Mouse (Mus musculus) thymus, postnatal 0 days (tissue): Measurements from ENCODE around the gene Zfp775. TPM values are rescaled to one million over a fixed set of nuclear protein-coding genes. Genes with fewer than 3 reads are reported as not detected.
A peak's percentile ranks its signal among the peaks of the same experiment; 100 is the strongest.

ENCODE experiments used
- DNase-seq: peaks from one replicate; pipeline ENCODE4 v3.0.0-alpha.2; 2015; ENCODE audit warnings: low spot score
- polyA plus RNA-seq: library from polyadenylated mRNA; unstranded; fragments of >200 nt; fragmentation: Nextera tagmentation; extraction: Ambion mirVana; gene quantifications from 2 replicates; pipeline ENCODE4 v1.2.1, GENCODE M21; 2015

Gene Zfp775
- polyA plus RNA-seq, 1 experiment from 2014 or later = 6.8 TPM

DNA sequence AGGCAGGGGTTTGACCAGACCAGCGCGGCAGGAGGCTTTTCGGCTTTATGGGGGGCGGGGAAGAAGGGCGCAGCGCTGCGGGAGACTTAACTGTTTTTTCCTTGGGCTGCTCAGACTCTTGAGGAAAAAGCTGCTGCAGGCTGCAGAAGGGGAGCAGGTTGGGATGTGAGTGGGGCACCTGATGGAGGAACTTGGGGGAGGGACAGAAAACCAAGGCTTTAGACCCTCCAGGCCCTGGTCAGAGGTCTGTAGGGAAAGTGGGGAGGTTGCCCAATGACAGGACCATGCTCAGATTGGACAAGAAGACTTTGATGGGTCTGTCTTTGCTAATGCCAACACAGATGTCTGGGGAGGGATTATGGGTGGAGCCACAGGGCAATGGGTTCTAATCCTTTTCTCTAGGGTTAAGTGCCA, 25.7 kb downstream of the Zfp775 start:
- no peak for DNase-seq

GRCm38 (mm10) chr6:48628377-48628776, 26.5 kb downstream of the Zfp775 start:
- DNase-seq = no peak

DNA sequence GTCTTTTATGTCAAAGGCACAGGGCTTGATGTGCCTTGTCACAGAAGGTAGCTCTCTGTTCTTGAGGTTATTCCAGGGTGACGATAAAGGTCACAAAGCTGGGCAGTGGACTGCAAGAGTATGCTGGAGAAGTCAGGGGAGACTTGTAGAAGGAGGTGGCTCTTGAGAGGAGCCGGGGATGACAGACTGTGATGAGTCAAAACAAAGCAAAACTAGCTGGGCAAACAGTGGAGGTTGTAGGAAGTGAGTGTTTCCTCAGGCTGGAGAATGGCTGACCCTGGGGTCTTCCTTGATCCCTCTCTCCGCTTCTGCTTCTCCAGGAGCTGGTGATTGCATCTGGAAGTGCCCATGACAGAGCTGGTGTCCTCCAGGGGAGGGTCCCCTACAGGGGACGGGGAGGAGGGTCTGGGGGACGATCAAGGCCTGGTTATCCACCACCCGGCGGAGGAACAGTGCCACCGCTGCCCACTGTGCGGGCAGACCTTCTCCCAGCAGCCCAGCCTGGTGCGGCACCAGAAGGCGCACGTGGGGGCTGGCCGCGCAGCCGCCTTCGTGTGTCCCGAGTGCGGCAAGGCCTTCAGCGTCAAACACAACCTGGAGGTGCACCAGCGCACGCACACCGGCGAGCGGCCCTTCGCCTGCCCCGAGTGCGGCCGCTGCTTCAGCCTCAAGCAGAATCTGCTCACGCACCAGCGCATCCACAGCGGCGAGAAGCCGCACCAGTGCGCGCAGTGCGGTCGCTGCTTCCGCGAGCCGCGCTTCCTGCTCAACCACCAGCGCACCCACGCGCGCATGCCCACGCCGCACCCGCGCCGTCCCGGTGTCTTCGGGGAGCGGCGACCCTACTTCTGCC, 27.2 kb downstream of the Zfp775 start:
- DNase-seq = peak; percentile 50

GRCm38 (mm10) chr6:48629661-48630034, 27.8 kb downstream of the Zfp775 start:
- DNase-seq = no peak

DNA sequence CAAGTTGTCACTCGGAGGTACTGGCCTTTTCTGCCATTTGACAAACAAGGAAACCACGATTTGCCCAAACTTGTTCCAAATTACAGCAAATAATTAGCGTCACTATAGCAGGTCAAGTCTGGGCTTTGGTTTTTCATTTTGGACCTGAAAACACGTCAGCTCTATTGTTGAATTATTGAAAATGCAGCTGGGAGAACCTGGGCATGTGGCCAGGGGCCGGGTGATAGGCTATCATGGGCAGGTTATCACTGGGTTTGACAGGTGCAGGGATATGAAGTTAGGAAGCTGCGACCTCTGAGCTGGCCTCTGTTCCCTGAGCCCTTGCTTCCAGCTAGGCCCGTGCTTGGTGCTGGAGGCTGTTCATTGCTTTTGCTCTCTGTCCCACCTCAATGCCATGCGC, 29.0 kb downstream of the Zfp775 start:
- no peak for DNase-seq

DNA sequence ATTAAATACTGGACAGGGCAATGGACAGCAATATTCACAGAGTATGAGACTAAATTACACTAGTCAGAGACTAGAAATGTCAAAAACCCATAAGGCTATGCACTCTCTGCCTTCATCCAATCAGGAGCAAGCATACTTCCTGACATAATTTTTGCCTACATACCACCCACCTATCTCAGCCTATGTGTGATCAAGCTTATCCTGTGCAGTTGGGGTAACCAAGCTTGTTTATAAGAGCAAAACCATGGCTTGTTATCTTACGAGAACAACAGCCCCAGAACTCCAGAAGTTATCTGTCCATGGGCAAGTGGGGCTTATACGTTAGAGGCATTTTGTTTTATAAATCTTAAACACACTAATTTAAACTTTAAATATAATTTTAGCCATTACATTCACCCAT, 33.2 kb downstream of the Zfp775 start:
- DNase-seq = no peak

DNA sequence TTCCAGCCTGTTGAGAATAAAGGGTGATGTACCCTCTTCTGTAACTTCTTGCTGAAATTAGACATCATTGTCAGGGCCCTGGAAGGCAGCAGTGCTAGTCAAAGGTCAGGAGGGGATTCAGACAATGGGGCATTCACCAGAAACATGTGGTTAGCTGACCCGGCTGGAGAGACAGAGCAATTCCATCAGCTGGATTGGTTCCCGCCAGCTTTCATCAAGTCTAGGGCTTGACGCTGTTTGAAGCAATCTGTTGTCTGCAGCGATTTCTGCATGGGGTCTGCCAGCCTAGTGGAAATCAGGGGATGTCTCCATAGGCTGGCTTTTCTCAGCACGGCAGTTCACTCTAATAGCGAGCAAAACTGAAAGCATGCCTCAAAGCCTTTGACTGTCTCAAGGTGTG, 34.7 kb downstream of the Zfp775 start:
- no peak for DNase-seq

- no peak for DNase-seq
Observed at GRCm38 (mm10) chr6:48637811-48638500, 36.1 kb downstream of the Zfp775 start.

GRCm38 (mm10) chr6:48638553-48638952, 36.7 kb downstream of the Zfp775 start:
- DNase-seq = no peak

DNA sequence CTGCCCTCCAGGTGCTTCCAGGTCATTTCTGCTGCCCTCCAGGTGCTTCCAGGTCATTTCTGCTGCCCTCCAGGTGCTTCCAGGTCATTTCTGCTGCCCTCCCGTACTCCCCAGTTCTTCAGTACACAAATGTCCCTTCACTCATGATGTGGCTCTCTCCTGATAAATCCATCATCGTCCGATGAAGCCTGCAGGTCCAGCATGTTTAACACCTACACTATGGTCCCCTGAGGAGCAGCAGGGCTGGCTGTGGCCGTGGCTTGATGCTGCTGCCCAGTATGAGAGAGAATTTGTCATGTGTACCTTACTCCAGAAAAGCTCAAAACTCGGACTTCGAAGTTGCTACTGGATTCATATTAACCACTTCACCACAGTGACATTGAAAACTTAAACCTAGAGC, 39.5 kb downstream of the Zfp775 start:
- DNase-seq = no peak

- peak; percentile 68 for DNase-seq
Observed at GRCm38 (mm10) chr6:48642764-48643292, 41.0 kb downstream of the Zfp775 start.

DNA sequence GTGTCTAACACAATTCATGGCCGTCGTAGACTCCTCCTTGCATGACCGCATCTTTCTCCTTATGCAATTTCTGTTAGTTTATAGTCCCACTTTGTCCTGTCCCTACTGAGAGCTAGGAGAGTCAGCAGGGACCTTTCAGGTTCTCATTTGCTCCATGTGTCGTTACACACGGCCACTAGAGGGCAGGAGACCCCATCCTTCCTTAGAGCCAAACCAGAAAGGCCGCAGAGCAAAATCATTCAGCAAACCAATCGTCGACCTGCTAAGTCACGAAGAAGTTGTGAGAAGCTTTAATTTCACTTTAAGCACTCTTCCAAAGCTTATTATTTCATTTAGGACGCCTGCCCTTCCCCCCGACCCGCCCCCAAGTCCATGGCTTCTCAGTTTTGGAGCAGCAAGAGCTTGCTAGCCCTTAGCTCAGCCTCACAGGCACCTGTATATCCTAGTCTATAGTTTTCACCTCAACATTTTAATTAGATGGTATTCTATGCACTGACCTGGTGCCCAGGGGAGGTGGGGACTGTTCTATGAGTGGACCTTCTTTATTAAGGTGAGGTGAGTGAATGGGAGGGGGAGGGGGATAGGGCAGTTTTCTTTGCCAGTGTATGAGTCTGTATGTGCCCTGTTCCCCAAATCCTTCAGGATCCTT, 43.9 kb downstream of the Zfp775 start:
- DNase-seq = peak; percentile 86

GRCm38 (mm10) chr6:48646309-48646690, 44.4 kb downstream of the Zfp775 start:
- DNase-seq = no peak

DNA sequence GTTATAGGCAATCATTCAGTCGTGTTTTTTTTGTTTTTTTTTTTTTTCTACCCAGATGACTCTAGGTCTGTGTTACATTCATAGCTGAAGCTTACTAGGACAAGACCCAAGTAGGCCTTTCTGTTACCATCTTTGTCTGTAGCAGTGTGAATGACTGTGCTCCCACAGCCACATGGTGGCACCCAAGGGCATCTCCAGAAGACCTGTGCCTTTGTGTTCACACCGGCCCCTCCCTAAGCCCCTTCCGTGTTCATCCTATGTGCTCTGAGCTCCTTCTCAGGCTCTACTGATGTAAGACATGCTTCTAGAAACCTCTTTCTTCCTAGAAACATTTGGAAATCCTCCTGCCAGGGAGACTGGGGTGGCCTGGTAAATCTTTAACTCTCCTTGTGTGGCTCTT, 45.1 kb downstream of the Zfp775 start, which contains the start of gene Gimap8:
Gimap8 (plus strand) TSS at position 240 of the 400 bp plus-strand sequence.
- DNase-seq = peak; percentile 92

DNA sequence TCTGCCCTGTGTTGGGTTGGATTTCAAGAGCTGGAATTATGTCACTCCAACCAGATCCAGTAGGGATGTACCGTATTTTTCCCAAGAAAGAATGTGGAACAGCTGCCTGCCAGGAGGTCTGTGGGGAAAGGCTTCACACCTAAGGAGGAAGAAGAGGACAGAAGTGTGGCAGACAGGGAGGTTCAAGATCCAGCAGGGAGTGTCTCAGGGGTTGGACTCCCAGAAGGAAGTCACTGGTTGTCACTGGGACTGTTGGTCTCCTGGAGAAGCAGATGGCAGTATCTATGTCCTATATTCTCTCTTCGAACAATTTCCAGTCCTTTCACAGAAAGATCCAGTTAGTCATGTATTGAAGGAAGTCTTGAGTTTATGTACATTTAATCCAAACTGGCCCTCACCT, 45.7 kb downstream of the Zfp775 start:
- no peak for DNase-seq

DNA sequence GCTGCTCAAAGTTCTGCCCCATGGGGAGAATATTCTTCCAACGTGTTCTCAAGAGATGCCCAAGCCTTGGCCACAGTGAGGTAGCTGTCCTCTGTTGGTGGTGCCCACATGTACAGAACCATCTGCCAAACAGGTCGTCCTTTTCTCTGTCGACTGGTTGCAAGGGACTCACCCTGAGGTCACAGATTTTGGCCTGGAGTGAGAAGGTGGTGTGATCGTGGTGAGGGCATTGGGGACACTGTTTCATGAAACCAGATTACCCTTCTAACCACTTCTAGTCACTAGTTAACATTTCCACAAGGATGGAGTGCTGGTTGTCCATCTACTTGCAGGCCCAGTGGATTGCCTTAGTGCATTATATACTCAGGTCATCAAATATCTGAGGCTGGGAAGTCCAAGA, 46.9 kb downstream of the Zfp775 start:
- DNase-seq = no peak

DNA sequence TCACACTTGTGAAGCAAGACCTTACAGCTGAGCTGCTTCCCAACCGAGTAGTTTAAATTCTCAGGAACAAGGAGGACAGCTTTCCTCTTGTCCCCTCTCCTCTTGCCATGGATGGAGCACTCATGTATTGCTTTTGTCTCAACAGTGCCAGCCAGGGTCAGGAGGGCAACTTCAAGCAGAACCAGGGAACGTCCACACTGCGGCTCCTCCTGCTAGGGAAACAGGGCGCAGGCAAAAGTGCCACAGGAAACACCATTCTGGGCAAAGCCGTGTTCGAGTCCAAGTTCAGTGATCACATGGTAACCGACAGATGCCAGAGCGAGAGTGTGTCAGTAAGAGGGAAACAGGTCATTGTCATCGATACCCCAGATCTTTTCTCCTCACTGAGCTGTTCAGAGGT, 48.2 kb downstream of the Zfp775 start:
- no peak for DNase-seq

DNA sequence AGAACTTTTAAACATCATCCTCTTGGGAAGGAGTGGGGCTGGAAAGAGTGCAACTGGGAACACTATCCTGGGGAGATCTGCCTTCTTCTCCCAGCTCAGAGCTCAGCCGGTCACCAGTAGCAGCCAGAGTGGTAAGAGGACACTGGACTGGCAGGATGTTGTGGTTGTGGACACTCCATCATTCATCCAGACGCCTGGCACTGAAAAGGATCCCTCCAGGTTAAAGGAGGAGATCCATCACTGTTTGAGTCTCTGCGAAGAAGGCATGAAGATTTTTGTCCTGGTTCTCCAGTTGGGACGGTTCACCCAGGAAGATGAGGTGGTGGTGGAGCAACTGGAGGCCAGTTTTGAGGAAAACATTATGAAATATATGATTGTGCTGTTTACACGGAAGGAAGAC, 56.9 kb downstream of the Zfp775 start:
- DNase-seq = no peak

- DNase-seq = no peak
Observed at GRCm38 (mm10) chr6:48664750-48665149, 62.9 kb downstream of the Zfp775 start.

DNA sequence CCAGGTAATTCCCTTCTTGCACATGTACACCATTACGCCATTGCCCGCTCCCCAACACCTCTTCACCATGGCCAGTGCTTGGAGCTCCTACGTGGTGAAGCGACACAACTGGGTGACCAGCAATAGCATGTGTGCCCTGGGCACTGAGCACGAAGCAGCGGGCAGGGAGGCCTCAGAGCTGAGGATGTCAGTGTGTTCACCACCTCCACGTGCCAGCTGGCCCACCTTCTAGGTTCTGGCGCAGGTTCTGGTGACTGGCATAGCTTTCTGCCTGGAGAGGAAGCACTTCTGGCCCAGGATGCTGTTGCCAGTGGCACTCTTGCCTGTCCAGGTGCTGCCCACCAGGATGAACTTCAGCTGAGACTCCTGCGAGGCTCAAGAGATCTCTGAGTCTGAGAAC, 63.6 kb downstream of the Zfp775 start:
- DNase-seq = no peak

GRCm38 (mm10) chr6:48666159-48666586, 64.3 kb downstream of the Zfp775 start:
- no peak for DNase-seq

GRCm38 (mm10) chr6:48668022-48668421, 66.2 kb downstream of the Zfp775 start:
- no peak for DNase-seq
